8 mouse cellular contexts compared by ENCODE assay signal in genomic region chr7:119895639-119896512, GRCm38 (mm10). TPM values are rescaled to one million over a fixed set of nuclear protein-coding genes. Genes with fewer than 3 reads are reported as not detected.
DNase-seq lines count a peak whose midpoint lies in the region; ATAC-seq lines count a peak whose summit lies in the region.

Gene Lyrm1, plus strand, starts transcription at chr7:119895861.
Gene Dcun1d3, minus strand, starts transcription at chr7:119896298.

- WGBS in hindbrain, embryonic 14.5 days, result under 1% methylated on average over 62 of the region's 63 CpGs

- H3K9ac ChIP-seq in hindbrain, embryonic 14.5 days, result peak within 1 kb of the TSS; percentile 90

- H3K4me2 ChIP-seq in hindbrain, embryonic 14.5 days (replicated peaks), result peak within 1 kb of the TSS; percentile 65

- peak; percentile 98 for DNase-seq in NIH3T3 (ENCODE audit: low read depth)
- DNase-seq in cerebellum, postnatal 10 days, result peak; percentile 100
- peak; percentile 97 to 98 for DNase-seq in frontal cortex, postnatal 14 days (ENCODE audit: low spot score in 2 of 2)
- peak; percentile 99 for DNase-seq in hindbrain, embryonic 14.5 days (ENCODE audit: low spot score)
- DNase-seq in layer of hippocampus, postnatal 36 days, result peak; percentile 97
- peak; percentile 98 for DNase-seq in lung, postnatal 36 days
- peak; percentile 99 for DNase-seq in retina, postnatal 1 day
- DNase-seq in urinary bladder, adult 18-20 months (ENCODE audit: low spot score in 2 of 2), result peak; percentile 95 to 97

- H3K4me1 ChIP-seq in hindbrain, embryonic 14.5 days (replicated peaks; ENCODE audit: control insufficient read depth, insufficient read depth, low read length), result peaks cover 29% of the 10 kb centered on the region

- H3K36me3 ChIP-seq in hindbrain, embryonic 14.5 days (replicated peaks; ENCODE audit: control insufficient read depth, insufficient read depth), result no peaks in the 10 kb centered on the region

- ATAC-seq in hindbrain, embryonic 14.5 days (ENCODE audit: low FRiP score), result peak; percentile 98

- no peaks in the 10 kb centered on the region for H3K27me3 ChIP-seq in hindbrain, embryonic 14.5 days (ENCODE audit: control insufficient read depth, insufficient read depth, low read length)

- H3K9me3 ChIP-seq in hindbrain, embryonic 14.5 days (ENCODE audit: control insufficient read depth, low read length), result no peaks in the 10 kb centered on the region

- H3K4me3 ChIP-seq in hindbrain, embryonic 14.5 days (replicated peaks; ENCODE audit: low read length), result peak within 1 kb of the TSS; percentile 72

- H3K27ac ChIP-seq in hindbrain, embryonic 14.5 days, result peak within 1 kb of the TSS; percentile 98

RNA-seq across cellular contexts. Expression of gene Lyrm1, which starts in this region (rescaled TPM):
- polyA plus RNA-seq in hindbrain, embryonic 14.5 days (2014; fragmentation: Nextera tagmentation; extraction: Ambion mirVana), result 17.5 and 18.7 TPM in 2 replicates
- total RNA-seq in layer of hippocampus, postnatal 36 days (2021), result 10 to 100 TPM; 11.5 to 12.6 TPM

RNA-seq across cellular contexts. Expression of gene Dcun1d3, which starts in this region (rescaled TPM):
- polyA plus RNA-seq in hindbrain, embryonic 14.5 days (2014; fragmentation: Nextera tagmentation; extraction: Ambion mirVana), result 11.3 and 13.0 TPM in 2 replicates
- 10 to 100 TPM; 25.7 to 31.1 TPM for total RNA-seq in layer of hippocampus, postnatal 36 days (2021)

Comparison
In these comparisons a context has a peak if more than half of its experiments do, and no peak if none do; other contexts are left out.
1. Peak in every context shown above with its lines: DNase-seq, ATAC-seq, H3K4me3 ChIP-seq and H3K27ac ChIP-seq.